Mouse (Mus musculus) heart, adult 2 months (tissue): Measurements from ENCODE around the gene Stxbp6. TPM values are rescaled to one million over a fixed set of nuclear protein-coding genes. Genes with fewer than 3 reads are reported as not detected.

Source experiments
- DNase-seq, 2 experiments: peaks; one replicate each; pipeline ENCODE4 v3.0.0; 2021
- H3K27ac ChIP-seq: fragments of 200-600 bp; 2 replicates; pipeline ENCODE4 v1.8.1; 2022
- H3K27me3 ChIP-seq: fragments of 200-500 bp; 2 replicates; pipeline ENCODE4 v1.6.1; 2012; ENCODE audit warnings: mild to moderate bottlenecking, low read length, inconsistent platforms, mixed read lengths; ENCODE audit not compliant: control insufficient read depth, insufficient read depth
- H3K36me3 ChIP-seq: fragments of 200-500 bp; 2 replicates; pipeline ENCODE4 v1.6.1; 2012; ENCODE audit warnings: low read length, inconsistent platforms; ENCODE audit not compliant: control insufficient read depth, insufficient read depth
- H3K4me1 ChIP-seq: fragments of 200-500 bp; 2 replicates; pipeline ENCODE4 v1.6.1; 2011; ENCODE audit warnings: low read length; ENCODE audit not compliant: control insufficient read depth, insufficient read depth
- H3K4me3 ChIP-seq: fragments of 200-600 bp; 2 replicates; pipeline ENCODE4 v1.8.1; 2022
- H3K79me2 ChIP-seq: fragments of 200-500 bp; replicated peaks from 2 replicates; pipeline ENCODE4 v1.6.1; 2012; ENCODE audit warnings: mild to moderate bottlenecking, inconsistent platforms, low read length, moderate library complexity, mixed read lengths; ENCODE audit not compliant: control insufficient read depth, insufficient read depth
- H3K9ac ChIP-seq: fragments of 200-500 bp; 2 replicates; pipeline ENCODE4 v1.6.1; 2012; ENCODE audit warnings: low read depth, mild to moderate bottlenecking, control low read depth, inconsistent platforms, low read length, mixed read lengths
- CTCF ChIP-seq: fragments of 200-600 bp; IDR thresholded peaks from 2 replicates; pipeline ENCODE4 v1.8.1; 2022; ENCODE audit warnings: antibody characterized with exemption, mild to moderate bottlenecking, moderate library complexity
- EP300 ChIP-seq: fragments of 200-500 bp; IDR thresholded peaks from 2 replicates; pipeline ENCODE4 v1.6.1; 2011; ENCODE audit warnings: low read depth, low read length, control low read depth; ENCODE audit not compliant: insufficient read depth
- POLR2A ChIP-seq: fragments of 200-500 bp; IDR thresholded peaks from 2 replicates; pipeline ENCODE4 v1.6.1; 2011; ENCODE audit warnings: mild to moderate bottlenecking, low read depth, low read length, control low read depth; ENCODE audit not compliant: insufficient read depth
- WGBS: fragments of 180-500 bp; shearing (Covaris S2); methylation state at CpG from one replicate; pipeline ENCODE4 v1.1.7; 2018; 5-methylcytosine and 5-hydroxymethylcytosine counted together
- intact Hi-C: fragments of 180-260 bp; cut with DNase I; formaldehyde crosslinking; loops from one replicate; pipeline ENCODE4 v1.15.1; 2025
- polyA plus RNA-seq: library from polyadenylated mRNA; depleted of rRNA; stranded (reverse); fragments of >200 nt; gene quantifications from 2 replicates; pipeline ENCODE4 v1.2.3, GENCODE M21; 2012
- total RNA-seq, 2 experiments: library from RNA; stranded (reverse); gene quantifications; 2 replicates each; pipeline ENCODE4 v1.2.3; 2021

The Stxbp6 gene
- total and polyA plus RNA-seq, 3 experiments: 5.1 to 9.2 (median 7.9) TPM

GRCm38 (mm10) chr12:44931716-44932115, 142.8 kb downstream of the Stxbp6 start:
- TF ChIP-seq POLR2A (no peak), EP300 (no peak), CTCF (no peak)
- 39% methylated on average over 7 of the region's 7 CpGs for WGBS
- Histone ChIP-seq H3K27me3 (no peaks in the 10 kb centered on the region), H3K4me3 (no peak overlapping the region; the same call in 1 of the 2 replicates), H3K36me3 (peaks cover 4% of the 10 kb centered on the region), H3K9ac (no peak overlapping the region; the same call in 1 of the 2 replicates), H3K79me2 (no peaks in the 10 kb centered on the region), H3K27ac (peak overlapping the region; percentile 52), H3K4me1 (peaks cover 10% of the 10 kb centered on the region)
- DNase-seq: peak in 1 of 2 experiments; percentile 19
- intact Hi-C loops: loop anchor here (5.0 kb wide), 1 partner anchor 81 kb away; no protein-coding TSS in a partner anchor

DNA sequence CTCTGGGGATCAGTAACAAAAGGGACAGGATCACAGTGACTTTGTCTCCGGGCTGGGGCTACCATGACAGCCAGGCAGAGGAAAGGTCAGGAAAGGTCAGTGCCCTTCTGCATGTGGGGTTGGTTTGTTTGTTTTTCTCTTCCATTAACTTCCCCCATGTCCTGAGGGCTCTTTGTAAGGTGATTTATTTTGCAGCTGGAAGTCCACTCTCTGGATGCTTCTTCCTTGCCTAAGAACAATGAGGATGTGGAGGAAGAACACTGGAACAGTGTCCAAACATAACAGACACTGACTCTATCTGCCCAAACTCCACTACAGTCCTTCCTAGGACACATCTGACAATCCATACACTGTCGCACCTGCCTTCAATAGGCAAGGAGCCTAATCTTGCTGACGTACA, 146.1 kb downstream of the Stxbp6 start:
- intact Hi-C loops: loop anchor here (1.0 to 5.0 kb wide), 3 partner anchors 70 to 229 kb away; partner anchors contain the start of gene Stxbp6
- peaks cover 5% of the 10 kb centered on the region for H3K36me3 ChIP-seq
- peaks cover 8% of the 10 kb centered on the region for H3K4me1 ChIP-seq
- no peaks in the 10 kb centered on the region for H3K27me3 ChIP-seq
- no peak overlapping the region for H3K9ac ChIP-seq
- H3K27ac ChIP-seq: peak overlapping the region; percentile 18; the same call in 1 of the 2 replicates
- peak; percentile 33 to 47 for DNase-seq
- H3K4me3 ChIP-seq: no peak overlapping the region
- H3K79me2 ChIP-seq: no peaks in the 10 kb centered on the region
- TF ChIP-seq CTCF (no peak), POLR2A (peak; percentile 33; the same call in 1 of the 2 replicates), EP300 (0 out of 2 replicates have a peak, but pooled peaks have one; percentile 45)
- 38% methylated on average over 3 of the region's 3 CpGs for WGBS

GRCm38 (mm10) chr12:44925901-44926300, 148.6 kb downstream of the Stxbp6 start:
- no peaks in the 10 kb centered on the region for H3K79me2 ChIP-seq
- no peak overlapping the region for H3K4me3 ChIP-seq
- no peak for TF ChIP-seq EP300
- TF ChIP-seq CTCF: no peak
- no peak for TF ChIP-seq POLR2A
- H3K9ac ChIP-seq: no peak overlapping the region
- H3K27ac ChIP-seq: no peak overlapping the region
- H3K4me1 ChIP-seq: peaks cover 4% of the 10 kb centered on the region
- intact Hi-C loops: loop anchor here (5.0 kb wide), 2 partner anchors 146 to 231 kb away; partner anchors contain the start of gene Stxbp6
- DNase-seq: no peak
- WGBS: 46% methylated on average over 3 of the region's 3 CpGs
- H3K36me3 ChIP-seq: peaks cover 5% of the 10 kb centered on the region
- no peaks in the 10 kb centered on the region for H3K27me3 ChIP-seq

GRCm38 (mm10) chr12:44923273-44923672, 151.2 kb downstream of the Stxbp6 start:
- no peak for DNase-seq
- intact Hi-C loops: no loop called here
- Histone ChIP-seq H3K4me3 (no peak overlapping the region), H3K9ac (no peak overlapping the region), H3K4me1 (peaks cover under 1% of the 10 kb centered on the region), H3K79me2 (no peaks in the 10 kb centered on the region), H3K27me3 (no peaks in the 10 kb centered on the region), H3K27ac (no peak overlapping the region), H3K36me3 (peaks cover 3% of the 10 kb centered on the region)
- no peak for TF ChIP-seq CTCF
- TF ChIP-seq EP300: no peak
- TF ChIP-seq POLR2A: no peak
- 84% methylated on average over 3 of the region's 3 CpGs for WGBS

- Histone ChIP-seq H3K9ac (no peak overlapping the region), H3K4me3 (no peak overlapping the region), H3K27me3 (no peaks in the 10 kb centered on the region), H3K27ac (no peak overlapping the region), H3K79me2 (no peaks in the 10 kb centered on the region), H3K4me1 (no peaks in the 10 kb centered on the region; the same call in 1 of the 2 replicates), H3K36me3 (peaks cover 3% of the 10 kb centered on the region)
- intact Hi-C loops: no loop called here
- DNase-seq: no peak
- TF ChIP-seq POLR2A (no peak), EP300 (no peak), CTCF (no peak)
- WGBS: 79% methylated on average over 4 of the region's 4 CpGs
Measured at GRCm38 (mm10) chr12:44922241-44922640, 152.3 kb downstream of the Stxbp6 start.

DNA sequence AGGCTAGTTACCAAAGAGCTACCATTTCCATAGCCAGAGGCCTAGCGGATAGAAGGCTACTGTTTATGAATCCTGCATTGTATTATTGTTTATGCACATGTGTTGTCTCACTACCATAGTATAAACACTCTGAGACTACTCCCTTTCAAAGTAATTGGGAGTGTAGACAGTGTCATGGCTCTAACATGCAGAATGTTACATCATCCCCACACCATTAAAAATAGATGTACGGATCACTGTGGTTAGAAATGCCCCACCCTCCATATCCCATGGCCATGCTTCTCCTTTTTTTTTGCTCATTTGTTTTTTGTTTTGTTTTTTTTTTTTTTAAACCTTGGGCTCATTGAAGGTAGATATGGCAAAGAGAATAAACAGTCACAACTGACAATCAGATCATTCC, 154.9 kb downstream of the Stxbp6 start:
- no peak for TF ChIP-seq EP300
- TF ChIP-seq CTCF: no peak
- TF ChIP-seq POLR2A: no peak
- Histone ChIP-seq H3K36me3 (no peaks in the 10 kb centered on the region), H3K79me2 (no peaks in the 10 kb centered on the region), H3K27ac (no peak overlapping the region), H3K4me1 (no peaks in the 10 kb centered on the region; the same call in 1 of the 2 replicates), H3K27me3 (no peaks in the 10 kb centered on the region), H3K4me3 (no peak overlapping the region), H3K9ac (no peak overlapping the region)
- intact Hi-C loops: no loop called here
- no peak for DNase-seq
- WGBS: 80% methylated on average over 2 of the region's 2 CpGs
